Mouse (Mus musculus) Patski (cell line): ENCODE data around the gene Actl10. TPM values are rescaled to one million over a fixed set of nuclear protein-coding genes. Genes with fewer than 3 reads are reported as not detected.

Experiments
- ATAC-seq: fragments of 100-300 bp; one replicate; pipeline ENCODE4 v1.8.0; 2021
- CTCF ChIA-PET: fragments of 350-600 bp; sonication (Branson Sonifier 250); formaldehyde crosslinking; loops from one replicate; lab custom pipeline; 2022; ENCODE audit warnings: inconsistent platforms; lab: Charles Lee
- POLR2A ChIA-PET: fragments of 350-600 bp; sonication (Branson Sonifier 250); formaldehyde crosslinking; loops from one replicate; lab custom pipeline; 2022; ENCODE audit warnings: antibody characterized with exemption, inconsistent platforms; lab: Charles Lee
- DNase-seq: peaks from one replicate; pipeline ENCODE4 v3.0.0-alpha.2; 2011; ENCODE audit warnings: low read depth, low spot score
- H3K27me3 ChIP-seq: fragments of 371-371 bp; one replicate; pipeline ENCODE4 v1.5.1; 2021
- CTCF ChIP-seq: fragments of 100-300 bp; IDR thresholded peaks from one replicate; pipeline ENCODE4 v1.5.1; 2021
- in situ Hi-C: fragments of 300-500 bp; cut with MboI; formaldehyde crosslinking; loops from 3 replicates; pipeline ENCODE4 v1.11.1; 2018; ENCODE audit warnings: low pct_unique_long_range_greater_than_20kb, mixed read lengths
- polyA plus RNA-seq: library from polyadenylated mRNA; unstranded; gene quantifications from one replicate; pipeline ENCODE4 v1.2.3, GENCODE M21; 2021

Actl10 gene
- not detected for polyA plus RNA-seq

DNA sequence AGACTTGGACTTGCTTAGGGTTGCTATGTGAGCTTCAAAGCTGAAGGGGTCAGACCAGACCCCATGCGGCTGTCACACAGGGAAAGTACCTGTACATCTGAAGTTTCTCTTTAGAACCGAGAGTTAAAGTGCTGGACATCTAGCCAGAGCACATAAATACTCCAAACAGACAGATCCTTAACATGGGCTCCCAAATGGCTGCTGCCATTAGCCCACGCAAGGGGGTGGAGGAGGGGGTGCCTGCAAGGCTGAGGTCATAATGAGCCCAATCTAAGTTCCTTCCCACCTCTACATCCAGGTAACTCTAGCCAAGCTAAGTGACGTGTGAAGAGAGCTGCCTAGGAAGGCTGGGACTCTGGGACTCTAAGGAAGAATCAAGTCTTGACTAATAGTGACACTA is at the start of gene Actl10:
Gene Actl10 (plus strand): TSS at position 301 of the 400 bp plus-strand sequence.
- CTCF ChIA-PET = no interaction called here
- ATAC-seq (no peak), DNase-seq (no peak)
- in situ Hi-C loops = no loop called here
- POLR2A ChIA-PET = no interaction called here
- TF ChIP-seq CTCF = no peak
- H3K27me3 ChIP-seq = no peaks in the 10 kb centered on the region

DNA sequence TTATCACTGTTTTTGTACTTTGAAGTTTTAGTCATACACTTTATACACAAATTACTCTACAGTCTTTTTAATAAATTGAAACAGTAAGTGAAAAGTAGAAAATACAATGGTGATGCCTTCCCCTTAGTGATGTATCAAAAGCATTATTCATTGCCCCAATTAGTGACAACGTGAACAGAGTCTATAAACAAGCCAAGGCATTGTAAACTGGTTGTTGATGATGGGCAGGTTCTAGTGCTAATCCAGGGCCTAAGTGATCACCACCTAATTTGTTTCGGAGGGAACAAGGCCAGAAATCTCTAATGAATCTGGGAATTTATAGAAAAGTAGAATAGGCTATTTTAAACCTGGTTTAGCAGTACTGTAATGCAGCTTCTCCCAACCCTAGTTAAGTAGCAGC is 44.5 kb upstream of the Actl10 start:
- no peak for TF ChIP-seq CTCF
- in situ Hi-C loops = no loop called here
- no peaks in the 10 kb centered on the region for H3K27me3 ChIP-seq
- ChIA-PET POLR2A (interaction anchor here (0.7 kb wide), 1 partner anchor 21 kb away, joined by 3 read pairs; no protein-coding TSS in a partner anchor), CTCF (interaction anchor here (1.1 to 1.9 kb wide), 7 partner anchors 14 to 91 kb away, joined by 3 to 6 read pairs (median 3); partner anchors contain the start of gene Cbfa2t2)
- DNase-seq = no peak
- ATAC-seq = no peak

DNA sequence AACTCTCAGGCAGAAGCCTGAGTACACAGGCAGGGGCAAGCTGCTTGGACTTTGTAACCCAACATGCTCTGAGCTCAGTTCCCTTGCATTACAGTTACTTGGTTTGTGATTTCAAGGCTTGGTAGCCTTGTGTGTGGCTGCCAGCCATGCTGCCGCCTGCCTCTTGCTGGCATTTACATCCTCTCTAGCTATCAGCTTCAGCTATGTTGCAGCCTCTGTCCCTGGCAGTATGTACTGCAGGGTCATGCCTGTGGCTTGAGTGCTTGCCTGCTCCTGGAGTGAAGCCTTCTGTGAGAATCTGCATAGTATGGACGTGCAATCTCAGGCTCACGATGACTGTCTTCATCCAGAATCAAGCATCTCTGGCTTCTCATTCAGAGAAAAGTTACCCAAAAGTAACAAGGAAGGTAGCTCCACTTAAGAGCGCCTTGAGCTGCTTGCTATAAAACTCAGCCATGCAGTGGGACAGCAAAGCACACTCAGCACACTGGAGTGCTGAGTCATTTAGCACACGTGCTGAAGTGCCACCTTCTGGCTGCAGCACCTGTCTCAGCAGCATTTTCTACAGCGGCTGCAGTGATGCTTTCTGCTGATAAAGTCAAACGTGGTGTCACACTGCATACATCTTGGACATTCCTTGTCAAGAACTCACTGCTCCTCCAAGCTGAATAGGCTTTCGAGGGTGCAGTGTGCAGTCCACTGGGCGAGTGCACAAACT is 43.9 kb upstream of the Actl10 start:
- peak; percentile 47 for TF ChIP-seq CTCF
- in situ Hi-C loops = no loop called here
- ChIA-PET POLR2A (no interaction called here), CTCF (interaction anchor here (0.8 to 1.9 kb wide), 10 partner anchors 9 to 92 kb away, joined by 3 to 6 read pairs (median 4); partner anchors contain the start of gene Cbfa2t2)
- no peak for ATAC-seq
- no peaks in the 10 kb centered on the region for H3K27me3 ChIP-seq
- DNase-seq = no peak

DNA sequence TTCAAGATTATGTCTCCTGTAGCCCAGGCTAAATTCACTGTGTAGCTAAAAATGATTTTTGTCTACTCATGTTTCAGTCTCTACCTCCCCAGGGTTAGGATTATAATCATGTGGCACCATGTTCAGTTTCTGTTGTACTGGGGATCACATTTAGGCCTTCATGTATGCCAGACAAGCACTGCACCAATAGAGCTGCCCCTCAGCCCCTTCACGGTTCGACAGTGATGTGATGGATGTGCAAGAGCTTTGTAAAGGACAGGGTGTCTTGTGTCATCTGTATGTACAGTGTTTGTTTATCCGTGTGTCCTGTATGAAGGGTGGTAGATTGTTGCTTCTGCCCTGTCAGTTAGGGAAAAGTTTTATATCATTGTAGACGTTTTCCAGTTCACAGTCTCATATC is 43.1 kb upstream of the Actl10 start:
- ATAC-seq = no peak

DNA sequence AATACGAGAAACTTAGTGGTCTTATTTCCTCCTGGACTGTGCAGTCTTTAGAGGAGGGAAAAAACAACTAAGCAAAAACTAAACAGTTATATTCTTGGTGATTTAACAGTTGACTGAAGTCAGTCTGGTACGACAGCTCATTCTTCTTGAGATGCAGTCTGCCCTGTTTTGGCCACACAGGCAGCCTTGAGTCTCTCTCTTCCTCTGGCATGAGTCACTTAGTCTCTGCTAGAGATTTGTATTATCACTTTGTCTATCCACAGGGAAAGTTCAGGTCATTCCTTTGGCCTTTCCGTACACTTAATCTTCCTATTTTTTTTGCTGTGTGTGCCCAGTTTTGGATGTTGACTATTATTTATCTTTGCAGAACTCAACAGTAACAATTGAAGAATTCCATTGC is 41.4 kb upstream of the Actl10 start:
- no peak for DNase-seq
- no peaks in the 10 kb centered on the region for H3K27me3 ChIP-seq
- no peak for TF ChIP-seq CTCF
- CTCF ChIA-PET = interaction anchor here (0.9 to 1.8 kb wide), 2 partner anchors 17 to 44 kb away, joined by 3 to 5 read pairs; no protein-coding TSS in a partner anchor
- POLR2A ChIA-PET = no interaction called here
- in situ Hi-C loops = no loop called here
- ATAC-seq = no peak

More for the DNA sequence above, 43.1 kb upstream of the Actl10 start:
- TF ChIP-seq CTCF = no peak
- in situ Hi-C loops = no loop called here
- POLR2A ChIA-PET = interaction anchor here (0.6 kb wide), 1 partner anchor 11 kb away, joined by 3 read pairs; no protein-coding TSS in a partner anchor
- no peaks in the 10 kb centered on the region for H3K27me3 ChIP-seq
- CTCF ChIA-PET = interaction anchor here (0.9 to 1.9 kb wide), 6 partner anchors 8 to 68 kb away, joined by 3 to 6 read pairs (median 4); no protein-coding TSS in a partner anchor
- no peak for DNase-seq

DNA sequence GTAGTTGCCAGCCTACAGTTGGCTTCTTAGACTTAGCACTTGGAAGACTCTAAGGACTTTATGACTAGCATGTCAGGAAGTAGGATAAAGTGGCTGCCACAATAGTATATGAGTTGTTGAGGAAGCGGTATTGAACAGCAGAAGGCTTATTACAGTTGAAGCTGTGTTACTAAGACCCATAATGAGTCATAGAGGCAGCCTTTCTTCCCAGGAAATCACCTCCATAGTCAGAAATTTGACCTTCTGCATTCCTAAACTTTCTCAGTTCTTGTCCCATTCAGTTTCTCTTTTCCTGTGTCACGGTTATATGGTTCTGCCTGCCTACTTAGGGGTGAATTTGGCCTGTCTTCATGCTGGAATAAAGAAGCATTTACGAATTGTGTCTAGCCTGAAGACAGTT is 34.6 kb upstream of the Actl10 start:
- peak; percentile 69 for ATAC-seq
- CTCF ChIA-PET = interaction anchor here (1.2 kb wide), 1 partner anchor 9 kb away, joined by 4 read pairs; no protein-coding TSS in a partner anchor
- in situ Hi-C loops = no loop called here
- no peak for DNase-seq
- POLR2A ChIA-PET = interaction anchor here (1.6 kb wide), 1 partner anchor 81 kb away, joined by 3 read pairs; no protein-coding TSS in a partner anchor
- no peaks in the 10 kb centered on the region for H3K27me3 ChIP-seq
- no peak for TF ChIP-seq CTCF

DNA sequence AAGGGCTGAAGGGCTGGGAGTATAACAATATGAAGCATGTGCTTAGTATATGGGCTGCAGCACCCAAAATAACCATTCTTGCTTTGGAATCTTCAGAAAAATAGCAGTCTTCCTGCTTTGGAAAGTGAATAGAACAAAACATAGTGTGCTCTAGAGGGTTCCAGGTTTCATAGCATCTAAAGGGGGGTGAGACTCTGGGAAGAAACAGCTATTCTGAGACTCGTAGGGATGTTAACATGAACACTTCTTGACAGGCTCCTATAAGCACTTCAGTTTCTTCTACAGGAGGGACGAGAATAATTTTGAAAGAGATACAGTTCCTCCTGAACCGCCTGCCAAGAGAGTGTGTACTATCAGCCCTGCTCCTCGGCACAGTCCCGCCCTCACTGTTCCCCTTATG is 34.2 kb upstream of the Actl10 start:
- TF ChIP-seq CTCF = no peak
- no peaks in the 10 kb centered on the region for H3K27me3 ChIP-seq
- DNase-seq = no peak
- ChIA-PET POLR2A (interaction anchor here (1.6 kb wide), 1 partner anchor 82 kb away, joined by 3 read pairs; no protein-coding TSS in a partner anchor), CTCF (no interaction called here)
- ATAC-seq = no peak
- in situ Hi-C loops = no loop called here

DNA sequence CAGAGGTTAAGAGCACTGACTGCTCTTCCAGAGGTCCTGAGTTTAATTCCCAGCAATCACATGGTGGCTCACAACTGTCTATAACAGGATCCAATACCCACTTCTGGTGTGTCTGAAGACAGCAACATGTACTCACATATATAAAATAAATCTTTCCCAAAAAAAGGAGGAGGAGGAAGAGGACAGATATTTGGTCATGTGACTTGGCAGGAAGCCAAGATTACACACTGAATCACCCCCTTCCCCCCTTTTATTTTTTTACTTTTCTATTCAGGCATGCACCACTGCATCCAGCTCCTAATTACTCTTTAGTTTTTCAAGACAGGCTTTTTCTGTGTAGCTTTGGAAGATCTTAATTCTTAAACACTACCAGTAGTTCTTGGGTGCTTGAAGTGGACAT is 30.1 kb upstream of the Actl10 start:
- no peak for TF ChIP-seq CTCF
- in situ Hi-C loops = no loop called here
- DNase-seq (no peak), ATAC-seq (no peak)
- POLR2A ChIA-PET = no interaction called here
- CTCF ChIA-PET = no interaction called here
- no peaks in the 10 kb centered on the region for H3K27me3 ChIP-seq

DNA sequence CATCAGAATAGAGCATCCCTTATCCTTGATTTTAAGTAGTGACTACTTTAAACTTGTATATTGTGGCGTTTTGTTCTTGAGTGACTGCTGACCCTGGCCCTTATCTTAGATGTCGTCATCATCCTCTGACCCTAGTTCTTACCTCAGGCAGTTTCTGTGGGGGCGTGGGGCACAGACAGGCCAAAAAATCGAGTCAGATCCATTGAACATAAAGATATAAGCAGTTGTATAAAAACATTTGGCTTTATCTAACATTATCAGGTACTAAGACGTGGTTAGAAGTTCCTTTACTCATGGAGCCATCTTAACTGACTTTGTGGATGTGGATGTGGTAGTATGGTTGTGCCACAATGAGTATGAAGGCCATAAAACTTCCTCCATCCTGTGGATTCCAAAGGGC is 29.2 kb upstream of the Actl10 start:
- TF ChIP-seq CTCF = no peak

DNA sequence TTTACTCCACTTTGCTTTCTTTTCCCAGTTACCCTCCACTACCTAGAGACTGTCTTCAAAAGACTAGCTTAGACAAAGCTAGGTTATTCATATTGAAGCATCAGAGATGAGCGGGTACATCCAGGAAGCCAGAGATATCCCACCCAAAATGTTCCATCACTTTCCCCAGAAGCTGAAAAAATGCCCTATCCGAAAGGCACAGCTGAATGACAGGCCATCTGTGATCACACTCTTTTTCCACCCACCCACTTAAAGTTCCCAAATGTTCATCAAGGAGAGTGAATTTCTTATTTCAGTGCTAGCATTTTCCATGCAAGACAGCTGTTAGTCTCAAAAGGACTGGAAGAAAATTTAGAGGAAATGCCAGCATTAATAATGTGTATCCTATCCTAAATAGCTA is 26.3 kb upstream of the Actl10 start:
- in situ Hi-C loops = no loop called here
- DNase-seq = no peak
- H3K27me3 ChIP-seq = no peaks in the 10 kb centered on the region
- POLR2A ChIA-PET = no interaction called here
- CTCF ChIA-PET = interaction anchor here (1.5 kb wide), 1 partner anchor 14 kb away, joined by 5 read pairs; no protein-coding TSS in a partner anchor
- ATAC-seq = no peak
- no peak for TF ChIP-seq CTCF

More for the DNA sequence above, 29.2 kb upstream of the Actl10 start:
- in situ Hi-C loops = no loop called here
- CTCF ChIA-PET = no interaction called here
- POLR2A ChIA-PET = no interaction called here
- ATAC-seq (no peak), DNase-seq (no peak)
- no peaks in the 10 kb centered on the region for H3K27me3 ChIP-seq

DNA sequence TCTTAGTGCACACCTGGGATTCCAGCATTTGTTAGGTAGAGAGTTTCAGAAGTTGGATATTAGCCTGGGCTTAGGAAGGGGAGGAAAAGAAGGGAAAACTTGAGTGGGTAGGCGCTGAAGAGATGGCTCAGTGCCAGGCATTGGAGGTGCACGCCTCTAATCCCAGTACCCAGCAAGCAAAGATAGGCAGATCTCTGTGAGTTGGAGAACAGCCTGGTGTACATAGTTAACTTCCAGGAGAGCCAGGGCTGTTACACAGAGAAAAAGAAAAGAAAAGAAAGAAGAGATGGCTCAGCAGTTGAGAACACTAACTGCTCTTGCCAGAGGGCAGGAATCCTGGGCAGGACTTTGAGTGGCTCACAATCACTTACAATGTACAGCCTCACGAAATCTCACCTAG is 25.0 kb upstream of the Actl10 start:
- ChIA-PET POLR2A (no interaction called here), CTCF (interaction anchor here (1.5 kb wide), 1 partner anchor 13 kb away, joined by 5 read pairs; no protein-coding TSS in a partner anchor)
- no peaks in the 10 kb centered on the region for H3K27me3 ChIP-seq
- DNase-seq (no peak), ATAC-seq (no peak)
- no peak for TF ChIP-seq CTCF
- in situ Hi-C loops = no loop called here
